Mouse (Mus musculus) erythroid progenitor cell, adult 5-6 weeks (primary cell): Measurements from ENCODE around the gene Gm17606. TPM values are rescaled to one million over a fixed set of nuclear protein-coding genes. Genes with fewer than 3 reads are reported as not detected.

ENCODE experiments used
- ATAC-seq: replicated peaks from 2 replicates; pipeline ENCODE4 v1.8.0; 2016; ENCODE audit warnings: moderate number of reproducible peaks, mild to moderate bottlenecking, moderate TSS enrichment, inconsistent platforms; ENCODE audit not compliant: poor library complexity, low FRiP score, severe bottlenecking
- total RNA-seq, 2 experiments: library from RNA; stranded (forward) in 1 of 2; stranded (reverse) in 1 of 2; fragments of 150-400 nt in 1 of 2; fragments of 186-747, 209-891 nt in 1 of 2; gene quantifications; 2 replicates each; pipeline versions ENCODE4 v1.2.3 to v1.2.4; 2015 to 2017; ENCODE audit warnings: low replicate concordance in 2 of 2

Gm17606 gene
- total RNA-seq, 2 experiments from 2014 or later: not detected

DNA sequence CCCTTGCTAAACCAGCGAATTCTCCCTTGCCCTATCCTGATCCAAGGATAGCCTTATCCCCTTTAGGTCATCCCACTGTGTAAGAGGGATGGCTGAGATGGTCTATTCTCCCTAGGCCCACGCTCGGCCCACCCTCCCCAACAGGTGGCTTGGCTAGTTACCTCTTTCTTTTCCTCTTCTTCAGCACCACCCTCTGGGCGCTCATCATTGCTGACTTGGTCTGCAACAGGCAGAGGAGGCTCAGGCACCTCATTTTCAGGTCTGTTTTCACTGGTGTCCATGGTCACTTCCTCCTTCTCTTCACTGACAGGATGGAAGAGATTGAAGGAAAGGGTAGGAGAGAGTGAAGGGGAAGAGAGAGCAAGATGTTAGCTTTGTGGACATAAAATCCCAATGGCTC, 10.8 kb downstream of the Gm17606 start:
- no peak for ATAC-seq

DNA sequence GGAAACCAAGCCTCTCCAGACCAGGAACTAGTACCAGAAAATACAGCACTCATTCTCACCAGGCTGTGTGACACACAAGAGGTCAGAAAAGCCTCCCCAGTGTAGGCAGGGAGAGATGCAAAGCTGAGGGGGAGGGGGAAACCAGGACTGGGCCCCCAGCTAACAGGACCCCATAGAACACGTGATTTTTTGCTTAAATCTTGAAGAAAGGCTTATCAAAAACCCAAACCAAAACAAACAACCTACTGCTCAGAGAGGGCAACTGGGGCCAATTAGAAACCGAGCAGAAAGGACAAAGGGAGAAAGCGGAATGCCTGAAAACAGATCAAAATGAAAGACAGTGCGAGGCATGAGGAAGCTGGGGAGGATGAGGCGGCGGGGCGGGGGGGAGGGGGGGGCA, 12.0 kb downstream of the Gm17606 start:
- ATAC-seq: no peak

DNA sequence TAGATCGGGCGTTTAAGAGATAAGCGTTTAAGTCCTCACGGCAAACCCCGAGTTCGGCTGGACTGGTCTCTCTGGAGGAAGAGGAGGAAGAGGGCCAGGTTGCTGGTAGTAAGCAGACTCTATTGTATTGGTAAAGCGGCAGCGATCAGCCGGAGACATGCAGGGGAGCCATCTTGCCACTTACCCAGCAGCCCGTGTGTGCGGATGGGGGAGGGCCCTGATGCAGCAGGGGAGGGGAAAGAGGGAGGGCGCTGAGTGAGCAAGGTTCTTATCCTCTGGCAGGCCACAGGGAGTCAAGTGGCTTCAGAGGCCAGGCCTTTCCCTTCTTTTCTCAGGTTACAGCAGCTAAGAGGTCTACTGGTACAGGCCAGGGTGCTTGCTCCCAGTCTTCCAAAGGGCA, 12.7 kb downstream of the Gm17606 start:
- peak; percentile 91 for ATAC-seq

DNA sequence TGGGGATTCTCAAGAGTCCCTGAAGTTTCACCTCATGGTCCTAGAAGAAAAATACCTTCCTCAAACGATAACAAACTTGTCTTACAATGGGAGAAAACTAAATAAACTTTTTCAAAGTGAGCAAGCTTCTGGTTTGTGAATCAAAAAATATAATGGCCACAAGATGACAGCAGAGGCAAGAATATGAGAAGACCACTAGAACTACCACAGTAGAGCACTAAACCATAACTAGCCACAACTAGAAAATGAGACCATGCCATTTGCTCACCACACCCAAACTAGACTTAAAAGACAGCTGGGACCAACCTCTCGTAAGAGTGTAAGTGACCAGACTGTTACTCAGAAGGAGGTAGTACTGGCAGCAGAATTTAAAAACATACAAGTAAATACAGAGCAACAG, 19.3 kb downstream of the Gm17606 start:
- ATAC-seq: no peak

DNA sequence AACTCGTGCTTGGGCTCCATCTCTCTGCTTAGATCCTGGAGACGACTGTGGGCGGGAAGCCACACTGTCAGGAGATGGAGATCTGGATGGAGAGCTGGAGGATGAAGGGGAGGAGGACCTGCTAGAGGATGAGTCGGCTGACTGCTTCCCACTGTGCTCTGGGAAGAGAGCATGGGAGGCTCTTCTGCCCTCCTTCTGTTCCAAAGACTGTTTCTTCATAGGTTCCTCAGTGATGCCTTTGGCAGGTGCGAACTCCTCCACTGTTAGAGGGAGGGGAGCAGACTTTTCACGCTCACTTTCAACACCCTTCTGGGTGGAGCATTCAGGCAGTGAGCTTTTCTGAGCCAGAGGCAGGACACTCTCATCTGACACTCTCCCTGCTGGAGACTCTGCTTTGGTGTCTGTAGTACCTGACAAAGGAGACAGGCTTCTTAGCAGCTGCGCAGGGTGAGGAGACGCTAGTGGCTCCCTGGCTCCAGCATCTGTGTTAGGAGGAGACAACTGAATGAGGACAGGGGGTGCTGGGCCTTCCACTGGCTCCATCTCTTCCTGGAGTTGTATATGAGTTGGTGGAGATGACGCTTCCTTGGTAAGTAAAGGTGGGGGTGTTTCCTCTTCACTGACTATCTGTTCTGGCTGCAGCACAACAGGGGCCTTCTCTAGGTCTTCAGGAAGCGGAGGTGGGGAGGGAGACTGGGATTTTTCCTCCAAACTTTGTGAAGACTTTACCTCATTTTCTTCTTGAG, 23.9 kb downstream of the Gm17606 start:
- ATAC-seq: no peak

DNA sequence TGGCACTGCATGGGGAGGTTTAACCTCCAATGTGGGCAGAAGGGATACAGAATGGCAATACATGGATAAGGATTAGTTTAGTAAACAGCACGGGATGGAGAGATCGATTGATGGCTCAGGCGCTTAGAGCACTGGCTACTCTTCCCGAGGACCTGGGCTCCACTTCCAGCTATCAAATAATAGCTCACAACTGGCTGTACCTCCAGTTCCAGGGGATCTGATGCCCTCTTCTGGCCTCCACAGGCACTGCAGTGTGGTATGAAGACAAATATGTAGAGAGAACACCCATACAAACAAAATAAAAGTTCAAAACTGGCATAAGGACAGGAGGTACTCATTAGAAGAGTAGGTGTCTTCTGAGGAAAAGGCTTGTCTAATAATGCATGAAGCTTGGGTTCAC, 28.6 kb downstream of the Gm17606 start:
- peak; percentile 73 for ATAC-seq

DNA sequence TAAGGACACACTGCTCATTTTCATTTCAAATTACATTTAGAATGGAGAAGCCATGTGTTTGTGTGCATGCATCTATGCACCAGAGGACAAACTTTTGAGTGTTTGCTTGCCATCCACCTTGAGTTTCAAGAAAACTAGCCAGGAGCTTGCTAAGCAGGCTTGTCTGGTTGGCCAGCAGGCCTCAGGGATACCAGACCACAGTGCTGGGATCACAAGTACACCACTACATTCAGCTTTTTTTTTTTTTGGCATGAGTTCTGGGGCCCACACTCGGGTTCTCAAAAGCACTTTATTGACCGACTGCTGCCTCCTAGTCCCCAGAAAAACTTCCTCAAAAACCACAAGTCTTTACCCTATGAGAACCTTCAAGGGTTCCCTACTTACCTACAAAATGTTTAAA, 33.6 kb downstream of the Gm17606 start:
- no peak for ATAC-seq

DNA sequence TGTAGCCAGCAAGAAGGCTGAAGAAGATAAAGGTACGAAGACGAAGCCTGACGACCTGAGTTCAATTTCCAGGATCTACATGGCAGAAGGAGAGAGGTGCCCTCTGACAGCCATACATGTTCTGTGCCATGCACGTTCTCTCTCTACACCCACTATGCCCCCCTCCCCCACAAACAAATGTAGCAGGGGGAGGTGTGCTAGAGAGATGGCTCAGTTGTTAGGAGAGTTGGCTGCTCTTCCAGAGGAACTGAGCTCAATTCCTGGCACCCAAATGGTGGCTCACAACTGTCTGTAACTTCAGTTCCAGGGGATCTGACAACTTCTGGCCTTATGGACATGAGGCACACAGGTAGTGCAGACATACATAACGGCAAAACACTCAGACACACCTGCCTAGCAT, 35.5 kb downstream of the Gm17606 start:
- no peak for ATAC-seq

DNA sequence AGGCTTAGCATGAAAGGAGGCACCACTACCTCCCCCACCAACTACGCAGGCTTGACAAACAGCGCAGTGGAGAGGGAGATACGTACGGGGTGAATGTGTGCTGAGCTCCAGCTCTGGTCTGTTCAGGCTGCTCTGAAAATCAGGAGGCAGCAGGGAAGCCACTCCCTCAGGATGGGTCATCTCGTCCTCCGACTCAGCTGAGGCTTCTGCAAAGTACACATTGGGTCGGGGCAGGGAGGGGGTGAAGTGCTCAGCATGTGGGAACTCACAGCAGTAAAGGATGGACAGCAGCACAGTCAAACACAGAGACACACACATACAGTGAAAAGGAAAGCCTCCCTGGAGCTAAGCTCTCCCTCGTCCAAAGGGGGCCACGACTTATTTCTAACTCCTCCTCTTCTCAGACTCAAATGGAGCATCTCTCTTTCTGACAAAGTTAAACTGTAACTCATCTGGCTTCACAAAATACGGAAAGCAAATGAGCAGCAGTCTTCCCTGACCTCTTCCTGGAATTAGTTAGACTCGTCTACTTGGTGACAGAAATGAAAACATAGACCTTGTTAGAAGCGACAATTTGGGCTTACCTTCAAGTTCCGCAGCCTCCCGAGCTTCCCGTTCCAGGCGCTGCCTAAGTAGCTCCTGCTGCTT, 38.0 kb downstream of the Gm17606 start:
- no peak for ATAC-seq

DNA sequence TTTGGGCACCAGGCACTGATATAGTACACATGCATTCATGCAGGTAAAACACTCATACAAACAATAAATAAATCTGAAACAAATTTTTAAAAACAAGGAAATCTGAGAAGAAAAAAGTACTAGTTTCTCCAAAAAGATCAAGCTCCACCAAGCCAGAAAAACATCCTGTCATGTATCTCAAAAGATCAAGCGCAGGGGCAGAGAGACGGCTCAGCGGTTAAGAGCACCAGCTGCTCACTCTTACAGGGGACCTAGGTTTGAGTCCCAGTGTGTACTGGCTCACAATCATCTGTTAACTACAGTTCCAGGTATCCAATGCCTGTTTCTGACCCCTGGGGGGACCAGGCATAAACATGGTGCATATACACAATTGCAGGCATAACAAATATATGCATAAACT, 41.6 kb downstream of the Gm17606 start:
- no peak for ATAC-seq

DNA sequence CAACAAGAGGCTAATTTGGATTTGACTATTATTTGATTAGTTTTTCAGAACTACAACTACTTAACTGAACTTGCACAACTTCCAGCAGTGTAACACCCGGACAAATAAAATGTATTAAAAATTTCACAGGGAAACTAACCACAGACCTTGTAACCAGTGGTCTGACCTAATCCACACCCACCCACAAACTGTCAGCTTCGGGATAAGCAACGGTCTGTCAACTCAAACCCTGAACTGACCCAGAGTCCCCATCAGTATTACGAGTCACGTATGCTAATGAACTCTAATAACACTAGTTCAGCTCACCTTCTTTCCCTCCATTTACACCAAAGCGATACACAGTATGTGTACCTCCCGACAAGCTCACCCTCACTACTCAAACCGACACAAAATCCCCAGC, 44.7 kb downstream of the Gm17606 start:
- peak; percentile 22 for ATAC-seq

DNA sequence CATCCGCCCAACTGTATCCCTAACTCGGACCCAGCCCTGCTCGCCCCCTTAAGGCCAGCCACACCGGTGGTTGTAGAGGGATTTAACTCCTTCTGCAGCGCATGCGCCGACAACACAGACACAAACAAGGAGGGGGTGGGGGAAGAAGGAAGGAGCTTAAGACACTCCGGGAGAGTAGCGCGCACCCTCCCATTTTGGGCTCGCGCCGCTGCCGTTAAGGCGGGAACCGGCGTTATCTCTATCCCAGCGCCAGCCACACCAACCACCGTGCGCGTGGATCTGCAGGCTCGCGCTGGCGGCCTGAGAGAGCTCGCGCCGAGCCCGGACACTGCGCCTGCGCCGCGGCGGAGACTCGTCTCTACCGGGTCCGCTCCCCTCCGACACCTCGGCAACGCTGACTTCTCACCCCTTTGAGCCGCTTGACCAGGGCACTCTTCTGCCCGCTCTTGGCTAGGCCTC, 45.3 kb downstream of the Gm17606 start, which contains the start of gene 1700123O20Rik:
TSS of gene 1700123O20Rik (plus strand) at position 154 of the 459 bp plus-strand sequence.
- peak; percentile 78 for ATAC-seq

DNA sequence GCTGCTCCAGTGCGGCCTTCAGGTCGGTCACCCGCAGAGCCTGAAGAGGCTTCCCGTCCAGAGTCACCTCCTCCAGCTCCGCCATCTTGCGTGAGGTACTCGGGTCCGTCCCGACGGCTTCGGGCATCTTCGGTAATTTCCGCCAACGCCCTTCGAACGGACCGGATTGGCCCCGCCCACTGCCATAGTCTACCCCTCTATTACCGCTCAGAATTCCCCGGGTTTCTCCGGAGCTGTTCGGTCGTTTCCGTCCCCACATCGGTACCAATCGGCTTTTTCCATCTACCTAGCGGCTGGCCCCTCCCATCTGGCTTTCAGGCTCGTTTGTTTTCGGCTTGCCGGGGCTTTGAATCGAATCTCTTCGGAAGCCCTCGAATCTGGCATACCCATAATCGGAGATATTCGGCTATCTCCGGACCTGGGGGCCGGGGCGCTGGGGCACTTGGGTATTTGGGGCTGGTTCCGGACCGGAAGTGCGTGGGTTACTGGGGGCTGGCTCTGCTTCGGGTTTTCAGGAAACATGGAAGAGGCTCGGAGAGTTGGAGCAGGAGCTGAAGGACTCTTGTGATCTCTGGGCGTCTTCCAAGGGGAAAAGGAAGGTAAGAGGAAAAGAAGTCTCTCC, 45.9 kb downstream of the Gm17606 start, which contains the start of gene Acin1:
TSS of gene Acin1 (minus strand) at position 410 of the 622 bp plus-strand sequence.
- ATAC-seq: peak; percentile 83

DNA sequence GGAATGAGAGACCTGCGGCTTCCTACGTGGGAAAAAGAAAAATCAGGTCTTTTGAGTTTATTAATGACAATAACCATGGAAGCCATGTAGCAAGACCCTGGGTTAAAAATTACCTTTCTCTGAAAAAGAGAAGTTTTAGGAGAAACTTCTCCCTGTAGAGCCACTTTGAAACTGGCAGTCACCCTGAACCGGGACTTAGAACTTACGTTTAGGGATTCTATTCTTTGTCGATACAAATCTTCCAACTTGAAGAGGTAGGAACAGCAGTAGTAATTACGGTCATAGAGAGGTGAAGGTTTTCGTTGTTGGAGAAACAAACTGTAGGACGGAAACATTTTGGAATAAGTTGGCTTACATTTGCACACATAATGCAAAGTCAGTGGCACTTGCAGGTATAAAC, 46.5 kb downstream of the Gm17606 start:
- ATAC-seq: no peak

DNA sequence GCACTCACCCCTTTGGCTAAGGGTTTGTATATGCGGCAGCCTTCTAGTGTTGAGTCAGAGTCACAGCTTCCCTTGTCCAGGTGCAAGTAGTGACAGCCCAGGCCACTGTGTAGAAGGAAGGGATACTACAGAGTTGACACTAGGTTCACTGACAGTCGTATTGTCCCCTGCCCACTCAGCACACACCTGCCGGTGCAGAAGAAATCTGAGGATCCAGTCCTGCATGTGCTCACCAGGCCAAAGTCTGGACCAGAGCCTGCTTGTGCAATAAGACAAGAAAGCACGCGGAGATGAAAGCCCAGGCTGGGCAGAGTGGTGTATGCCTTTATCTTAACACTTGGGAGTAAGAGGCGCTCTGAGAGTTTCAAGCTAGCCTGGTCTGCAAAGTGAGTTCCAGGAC, 54.3 kb downstream of the Gm17606 start:
- no peak for ATAC-seq

DNA sequence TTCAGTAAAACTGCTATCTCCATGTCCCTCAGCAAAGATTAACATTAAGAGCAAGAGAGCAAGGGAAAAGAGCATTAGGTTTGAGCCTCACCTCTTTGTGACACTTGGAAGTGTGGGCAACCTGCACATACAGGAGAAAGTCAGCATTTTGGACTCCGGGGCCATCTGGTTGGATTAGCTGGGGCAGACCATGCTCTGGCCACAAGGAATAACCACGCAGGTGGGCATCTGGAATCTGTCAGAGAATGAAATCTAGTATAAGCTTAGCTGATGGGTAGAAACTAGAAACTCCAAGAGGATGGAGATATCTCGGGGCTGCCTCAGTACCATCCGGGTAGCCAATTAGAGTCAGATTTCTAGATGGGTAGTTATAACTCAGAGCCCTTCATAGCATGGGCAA, 56.0 kb downstream of the Gm17606 start:
- no peak for ATAC-seq

Other genes with a start within 250 kb of the Gm17606 start
- gene Slc7a7, start 223.2 kb upstream of the Gm17606 start, total RNA-seq (2015; ENCODE audit: low replicate concordance): 1.7 and 2.5 TPM in 2 replicates
- gene Slc7a7, start 223.2 kb upstream of the Gm17606 start, total RNA-seq (2017; ENCODE audit: low replicate concordance): 1.4 and 1.9 TPM in 2 replicates
- 74.6 and 93.1 TPM in 2 replicates for gene Mrpl52, start 214.0 kb upstream of the Gm17606 start, total RNA-seq (2015; ENCODE audit: low replicate concordance)
- gene Mrpl52, start 214.0 kb upstream of the Gm17606 start, total RNA-seq (2017; ENCODE audit: low replicate concordance): 1.1 and 26.1 TPM in 2 replicates
- 1.8 TPM in 1 of 2 replicates, not detected in the other for gene Mmp14, start 209.3 kb upstream of the Gm17606 start, total RNA-seq (2015; ENCODE audit: low replicate concordance)
- gene Mmp14, start 209.3 kb upstream of the Gm17606 start, total RNA-seq (2017; ENCODE audit: low replicate concordance): 1.4 and 1.7 TPM in 2 replicates
- gene Lrp10, start 176.8 kb upstream of the Gm17606 start, total RNA-seq (2015; ENCODE audit: low replicate concordance): 21.0 and 22.0 TPM in 2 replicates
- gene Lrp10, start 176.8 kb upstream of the Gm17606 start, total RNA-seq (2017; ENCODE audit: low replicate concordance): 23.0 and 38.6 TPM in 2 replicates
- gene Rem2, start 164.9 kb upstream of the Gm17606 start, total RNA-seq (2015; ENCODE audit: low replicate concordance): not detected in 2 replicates
- not detected in 2 replicates for gene Rem2, start 164.9 kb upstream of the Gm17606 start, total RNA-seq (2017; ENCODE audit: low replicate concordance)
- gene Prmt5, start 123.4 kb upstream of the Gm17606 start, total RNA-seq (2015; ENCODE audit: low replicate concordance): 9.6 and 11.5 TPM in 2 replicates
- 7.4 and 8.2 TPM in 2 replicates for gene Prmt5, start 123.4 kb upstream of the Gm17606 start, total RNA-seq (2017; ENCODE audit: low replicate concordance)
- 63.4 and 91.4 TPM in 2 replicates for gene Haus4, start 86.3 kb upstream of the Gm17606 start, total RNA-seq (2015; ENCODE audit: low replicate concordance)
- gene Haus4, start 86.3 kb upstream of the Gm17606 start, total RNA-seq (2017; ENCODE audit: low replicate concordance): 43.3 and 75.6 TPM in 2 replicates
- 2.5 TPM in 1 of 2 replicates, not detected in the other for gene Ajuba, start 63.4 kb upstream of the Gm17606 start, total RNA-seq (2015; ENCODE audit: low replicate concordance)
- gene Ajuba, start 63.4 kb upstream of the Gm17606 start, total RNA-seq (2017; ENCODE audit: low replicate concordance): not detected in 2 replicates
- gene 4931414P19Rik, start 35.0 kb upstream of the Gm17606 start, total RNA-seq (2015; ENCODE audit: low replicate concordance): 1.3 and 14.1 TPM in 2 replicates
- gene 4931414P19Rik, start 35.0 kb upstream of the Gm17606 start, total RNA-seq (2017; ENCODE audit: low replicate concordance): 2.2 and 4.7 TPM in 2 replicates
- gene Psmb5, start 22.9 kb upstream of the Gm17606 start, total RNA-seq (2015; ENCODE audit: low replicate concordance): 44.9 and 56.2 TPM in 2 replicates
- gene Psmb5, start 22.9 kb upstream of the Gm17606 start, total RNA-seq (2017; ENCODE audit: low replicate concordance): 8.7 and 14.7 TPM in 2 replicates
- not detected in 2 replicates for gene Psmb11, start 19.5 kb upstream of the Gm17606 start, total RNA-seq (2015; ENCODE audit: low replicate concordance)
- gene Psmb11, start 19.5 kb upstream of the Gm17606 start, total RNA-seq (2017; ENCODE audit: low replicate concordance): not detected in 2 replicates
- gene Cdh24, start 412 bp downstream of the Gm17606 start, total RNA-seq (2015; ENCODE audit: low replicate concordance): 1.4 and 2.1 TPM in 2 replicates
- gene Cdh24, start 412 bp downstream of the Gm17606 start, total RNA-seq (2017; ENCODE audit: low replicate concordance): 2.8 and 14.1 TPM in 2 replicates
- gene 1700123O20Rik, start 45.3 kb downstream of the Gm17606 start, total RNA-seq (2015; ENCODE audit: low replicate concordance): 45.7 and 46.9 TPM in 2 replicates
- 16.3 and 29.4 TPM in 2 replicates for gene 1700123O20Rik, start 45.3 kb downstream of the Gm17606 start, total RNA-seq (2017; ENCODE audit: low replicate concordance)
- 153 and 270 TPM in 2 replicates for gene Acin1, start 46.0 kb downstream of the Gm17606 start, total RNA-seq (2015; ENCODE audit: low replicate concordance)
- 381 and 431 TPM in 2 replicates for gene Acin1, start 46.0 kb downstream of the Gm17606 start, total RNA-seq (2017; ENCODE audit: low replicate concordance)
- not detected in 2 replicates for gene Gm29776, start 57.9 kb downstream of the Gm17606 start, total RNA-seq (2015; ENCODE audit: low replicate concordance)
- gene Gm29776, start 57.9 kb downstream of the Gm17606 start, total RNA-seq (2017; ENCODE audit: low replicate concordance): not detected in 2 replicates
- gene Cebpe, start 71.2 kb downstream of the Gm17606 start, total RNA-seq (2015; ENCODE audit: low replicate concordance): 14.7 and 25.9 TPM in 2 replicates
- gene Cebpe, start 71.2 kb downstream of the Gm17606 start, total RNA-seq (2017; ENCODE audit: low replicate concordance): 9.4 and 12.4 TPM in 2 replicates
- 7.1 and 11.9 TPM in 2 replicates for gene Slc7a8, start 141.0 kb downstream of the Gm17606 start, total RNA-seq (2015; ENCODE audit: low replicate concordance)
- 2.6 and 3.0 TPM in 2 replicates for gene Slc7a8, start 141.0 kb downstream of the Gm17606 start, total RNA-seq (2017; ENCODE audit: low replicate concordance)
- gene Rnf212b, start 173.2 kb downstream of the Gm17606 start, total RNA-seq (2015; ENCODE audit: low replicate concordance): not detected in 2 replicates
- gene Rnf212b, start 173.2 kb downstream of the Gm17606 start, total RNA-seq (2017; ENCODE audit: low replicate concordance): not detected in 2 replicates
- gene Homez, start 230.0 kb downstream of the Gm17606 start, total RNA-seq (2015; ENCODE audit: low replicate concordance): 4.7 and 5.0 TPM in 2 replicates
- gene Homez, start 230.0 kb downstream of the Gm17606 start, total RNA-seq (2017; ENCODE audit: low replicate concordance): 0.13 and 1.3 TPM in 2 replicates
- 2.2 and 8.8 TPM in 2 replicates for gene Ppp1r3e, start 236.6 kb downstream of the Gm17606 start, total RNA-seq (2015; ENCODE audit: low replicate concordance)
- not detected in 2 replicates for gene Ppp1r3e, start 236.6 kb downstream of the Gm17606 start, total RNA-seq (2017; ENCODE audit: low replicate concordance)
- 1.7 TPM in 1 of 2 replicates, not detected in the other for gene Bcl2l2, start 242.4 kb downstream of the Gm17606 start, total RNA-seq (2015; ENCODE audit: low replicate concordance)
- 1.7 TPM in 1 of 2 replicates, not detected in the other for gene Bcl2l2, start 242.4 kb downstream of the Gm17606 start, total RNA-seq (2017; ENCODE audit: low replicate concordance)
- gene Gm20521, start 242.5 kb downstream of the Gm17606 start, total RNA-seq (2015; ENCODE audit: low replicate concordance): not detected in 2 replicates
- gene Gm20521, start 242.5 kb downstream of the Gm17606 start, total RNA-seq (2017; ENCODE audit: low replicate concordance): not detected in 2 replicates